Comparison of ENCODE assay signal across 26 mouse cellular contexts in genomic region chr4:132752992-132753391, GRCm38 (mm10). TPM values are rescaled to one million over a fixed set of nuclear protein-coding genes. Genes with fewer than 3 reads are reported as not detected.
A peak's percentile ranks its signal among the peaks of the same experiment; 100 is the strongest.
DNase-seq lines count a peak whose midpoint lies in the region; ATAC-seq and TF ChIP-seq lines count a peak whose summit lies in the region.
"Had no signal": no experiment of that assay in that cellular context is flagged by ENCODE, and none has a peak within 500 bp of the region (broad histone marks: within the 10 kb centered on the region; RNA-seq: fewer than 3 reads in every experiment).

No protein-coding gene starts in this region.

- peak; percentile 40 for DNase-seq in adrenal gland, postnatal 14 days
- DNase-seq in adrenal gland, adult 8-10 months: no peak
- peak; percentile 81 for DNase-seq in lung, postnatal 0 days (ENCODE audit: low spot score)
- DNase-seq in lung, postnatal 4 days: no peak
- peak; percentile 53 for DNase-seq in R1 (ENCODE audit: low read depth, low spot score)
- DNase-seq in liver, embryonic 11.5 days (ENCODE audit: low spot score): no peak
- DNase-seq in left cerebral cortex, adult 2 months (ENCODE audit: extremely low spot score in 1 of 2, low spot score in 2 of 2): no peak
- DNase-seq: cerebellum, adult 9-10 months; gastrocnemius, postnatal 10 days; heart, adult 18-20 months; heart, postnatal 10 days; kidney, adult 18-20 months; kidney, postnatal 4 days; right cerebral cortex, adult 18-20 months; right cerebral cortex, postnatal 4 days; thymus, postnatal 36 days had no signal

- no peak for TF ChIP-seq CTCF in lung, postnatal 0 days (IDR thresholded peaks at IDR 0.05)
- TF ChIP-seq CTCF in left cerebral cortex, adult 2 months (IDR thresholded peaks at IDR 0.05): no peak

- H3K36me3 ChIP-seq in lung, postnatal 0 days (ENCODE audit: insufficient read depth, low read length): no peaks in the 10 kb centered on the region
- no peaks in the 10 kb centered on the region for H3K36me3 ChIP-seq in liver, embryonic 11.5 days (ENCODE audit: control insufficient read depth, insufficient read depth, low read length)
- H3K36me3 ChIP-seq: embryonic facial prominence, embryonic 10.5 days; heart, embryonic 12.5 days; hindbrain, embryonic 10.5 days; midbrain, embryonic 12.5 days; neural tube, embryonic 12.5 days; stomach, embryonic 15.5 days had no signal

- H3K27ac ChIP-seq in lung, postnatal 0 days (ENCODE audit: low read length): no peak overlapping the region
- H3K27ac ChIP-seq in liver, embryonic 11.5 days (ENCODE audit: low read depth, low read length): no peak overlapping the region
- no peak overlapping the region for H3K27ac ChIP-seq in left cerebral cortex, adult 2 months
- H3K27ac ChIP-seq: embryonic facial prominence, embryonic 10.5 days; hindbrain, embryonic 10.5 days; liver, embryonic 14.5 days; midbrain, embryonic 12.5 days; neural tube, embryonic 12.5 days; stomach, embryonic 15.5 days had no signal

- intact Hi-C loops in left cerebral cortex, adult 2 months (cut with DNase I): no loop called here

- H3K27me3 ChIP-seq in lung, postnatal 0 days (replicated peaks; ENCODE audit: insufficient read depth, low read length): no peaks in the 10 kb centered on the region
- H3K27me3 ChIP-seq in liver, embryonic 11.5 days (replicated peaks; ENCODE audit: control insufficient read depth, insufficient read depth, low read length): peaks cover 18% of the 10 kb centered on the region; the same call in 1 of the 2 replicates
- H3K27me3 ChIP-seq: Patski; stomach, embryonic 15.5 days had no signal

- ATAC-seq in lung, postnatal 0 days: peak; percentile 70
- peak; percentile 73 for ATAC-seq in megakaryocyte progenitor cell, adult 5-6 weeks (replicated peaks; ENCODE audit: poor library complexity)
- no peak for ATAC-seq in liver, embryonic 11.5 days (replicated peaks; ENCODE audit: low FRiP score)
- ATAC-seq: forebrain, embryonic 16.5 days; Patski had no signal

- H3K9ac ChIP-seq in lung, postnatal 0 days (replicated peaks; ENCODE audit: low read depth): no peak overlapping the region
- no peak overlapping the region for H3K9ac ChIP-seq in liver, embryonic 11.5 days (ENCODE audit: low read depth, low read length)
- H3K9ac ChIP-seq: heart, embryonic 12.5 days; liver, embryonic 14.5 days; midbrain, embryonic 12.5 days; neural tube, embryonic 12.5 days; stomach, embryonic 15.5 days had no signal

- H3K4me2 ChIP-seq in lung, postnatal 0 days (replicated peaks; ENCODE audit: low read depth, low read length): no peak overlapping the region
- H3K4me2 ChIP-seq in liver, embryonic 11.5 days: no peak overlapping the region
- H3K4me2 ChIP-seq: heart, embryonic 12.5 days; midbrain, embryonic 12.5 days; neural tube, embryonic 12.5 days; stomach, embryonic 15.5 days had no signal

- no peak overlapping the region for H3K4me3 ChIP-seq in lung, postnatal 0 days (ENCODE audit: low read depth, low read length)
- H3K4me3 ChIP-seq in liver, embryonic 11.5 days (ENCODE audit: low read depth, low read length): no peak overlapping the region
- H3K4me3 ChIP-seq in left cerebral cortex, adult 2 months: no peak overlapping the region
- H3K4me3 ChIP-seq: embryonic facial prominence, embryonic 10.5 days; heart, embryonic 12.5 days; hindbrain, embryonic 10.5 days; midbrain, embryonic 12.5 days; neural tube, embryonic 12.5 days; stomach, embryonic 15.5 days had no signal

- H3K9me3 ChIP-seq in lung, postnatal 0 days (ENCODE audit: low read length): no peaks in the 10 kb centered on the region
- H3K9me3 ChIP-seq in liver, embryonic 11.5 days (ENCODE audit: control insufficient read depth, low read length): no peaks in the 10 kb centered on the region
- H3K9me3 ChIP-seq: embryonic facial prominence, embryonic 10.5 days; heart, embryonic 12.5 days; hindbrain, embryonic 10.5 days; midbrain, embryonic 12.5 days; neural tube, embryonic 12.5 days; stomach, embryonic 15.5 days had no signal

- no peak for TF ChIP-seq EP300 in lung, postnatal 0 days (IDR thresholded peaks at IDR 0.05)

- WGBS in lung, postnatal 0 days: 46% methylated on average over 6 of the region's 6 CpGs
- WGBS in liver, embryonic 11.5 days: 66% methylated on average over 6 of the region's 6 CpGs

- 0 out of 2 replicates have a peak, but pooled peaks cover 8% of the 10 kb centered on the region for H3K4me1 ChIP-seq in lung, postnatal 0 days (ENCODE audit: insufficient read depth, low read depth, low read length)
- H3K4me1 ChIP-seq in liver, embryonic 11.5 days (replicated peaks; ENCODE audit: control insufficient read depth, insufficient read depth, low read length): 0 out of 2 replicates have a peak, but pooled peaks cover 5% of the 10 kb centered on the region

RNA-seq across cellular contexts. Expression of gene Smpdl3b, which starts 4.1 kb away (rescaled TPM):
- 2.1 and 3.3 TPM in 2 replicates for total RNA-seq in adrenal gland, postnatal 14 days (2021)
- 1 to 10 TPM; 1.4 to 5.1 (median 3.1) TPM for total RNA-seq in adrenal gland, adult 8-10 months (2022)
- polyA plus RNA-seq in lung, postnatal 0 days (2015; fragmentation: Nextera tagmentation; extraction: Ambion mirVana): 3.7 TPM in 2 replicates
- 0.07 TPM in 1 of 2 replicates, not detected in the other for total RNA-seq in megakaryocyte progenitor cell, adult 5-6 weeks (2015)
- 0.33 TPM in 1 of 2 replicates, not detected in the other for total RNA-seq in megakaryocyte progenitor cell, adult 5-6 weeks (2017)
- polyA plus RNA-seq in liver, embryonic 11.5 days (2014; fragmentation: Nextera tagmentation; extraction: Ambion mirVana): 2.9 and 3.2 TPM in 2 replicates
- total RNA-seq in left cerebral cortex, adult 2 months (2021): 1 to 10 TPM; 4.3 to 4.4 TPM

RNA-seq across cellular contexts. Expression of gene Rpa2, which starts 15.1 kb away (rescaled TPM):
- total RNA-seq in adrenal gland, postnatal 14 days (2021): 15.9 and 16.6 TPM in 2 replicates
- 10 to 100 TPM; 11.4 to 17.0 (median 12.4) TPM for total RNA-seq in adrenal gland, adult 8-10 months (2022)
- 23.9 and 24.0 TPM in 2 replicates for polyA plus RNA-seq in lung, postnatal 0 days (2015; fragmentation: Nextera tagmentation; extraction: Ambion mirVana)
- 62.3 and 65.5 TPM in 2 replicates for total RNA-seq in megakaryocyte progenitor cell, adult 5-6 weeks (2015)
- 56.2 and 68.4 TPM in 2 replicates for total RNA-seq in megakaryocyte progenitor cell, adult 5-6 weeks (2017)
- polyA plus RNA-seq in liver, embryonic 11.5 days (2014; fragmentation: Nextera tagmentation; extraction: Ambion mirVana): 156 and 165 TPM in 2 replicates
- 10 to 100 TPM; 13.0 to 16.2 TPM for total RNA-seq in left cerebral cortex, adult 2 months (2021)

RNA-seq across cellular contexts. Expression of gene Xkr8, which starts 20.6 kb away (rescaled TPM):
- total RNA-seq in adrenal gland, postnatal 14 days (2021): 4.0 and 4.7 TPM in 2 replicates
- total RNA-seq in adrenal gland, adult 8-10 months (2022): 1 to 10 TPM; 5.9 to 7.3 (median 6.6) TPM
- polyA plus RNA-seq in lung, postnatal 0 days (2015; fragmentation: Nextera tagmentation; extraction: Ambion mirVana): 3.7 and 5.1 TPM in 2 replicates
- total RNA-seq in megakaryocyte progenitor cell, adult 5-6 weeks (2015): 2.6 and 3.9 TPM in 2 replicates
- 3.4 and 4.8 TPM in 2 replicates for total RNA-seq in megakaryocyte progenitor cell, adult 5-6 weeks (2017)
- 5.1 and 7.7 TPM in 2 replicates for polyA plus RNA-seq in liver, embryonic 11.5 days (2014; fragmentation: Nextera tagmentation; extraction: Ambion mirVana)
- 1 to 10 TPM; 2.5 to 3.3 TPM for total RNA-seq in left cerebral cortex, adult 2 months (2021)

RNA-seq across cellular contexts. Expression of gene Themis2, which starts 43.2 kb away (rescaled TPM):
- total RNA-seq in adrenal gland, postnatal 14 days (2021): 2.0 and 4.9 TPM in 2 replicates
- 1 to 10 TPM; 2.1 to 5.9 (median 3.2) TPM for total RNA-seq in adrenal gland, adult 8-10 months (2022)
- 1.2 and 1.8 TPM in 2 replicates for polyA plus RNA-seq in lung, postnatal 0 days (2015; fragmentation: Nextera tagmentation; extraction: Ambion mirVana)
- total RNA-seq in megakaryocyte progenitor cell, adult 5-6 weeks (2015): 27.5 and 35.0 TPM in 2 replicates
- total RNA-seq in megakaryocyte progenitor cell, adult 5-6 weeks (2017): 18.9 and 23.6 TPM in 2 replicates
- polyA plus RNA-seq in liver, embryonic 11.5 days (2014; fragmentation: Nextera tagmentation; extraction: Ambion mirVana): 2.7 and 3.3 TPM in 2 replicates
- under 1 TPM; 0.86 to 0.94 TPM for total RNA-seq in left cerebral cortex, adult 2 months (2021)
- polyA plus RNA-seq: Patski had no signal

Comparison
In these comparisons a context has a peak if more than half of its experiments do, and no peak if none do; other contexts are left out.
1. DNase-seq: peak in adrenal gland, postnatal 14 days (single experiment), lung, postnatal 0 days (single experiment) and R1 (single experiment); none in adrenal gland, adult 8-10 months (single experiment), lung, postnatal 4 days (0 of 2), liver, embryonic 11.5 days (single experiment) and left cerebral cortex, adult 2 months (0 of 2).